Mouse (Mus musculus) adrenal gland, postnatal 4 days (tissue): ENCODE measurements at regions not wholly inside any gene's neighbourhood (a gene's known extent, or its start where the extent isn't known, plus 50 kb on each side); places are given as distances from the start of the nearest gene placed in this dataset.

Experiments
- DNase-seq, 2 experiments: peaks; one replicate each; pipeline ENCODE4 v3.0.0; 2021 to 2022; ENCODE audit warnings: low spot score in 2 of 2, mixed read lengths in 2 of 2

GRCm38 (mm10) chr8:6813816-6814215 lies 1708.7 kb upstream of the Slc10a2 start:
- DNase-seq = no peak

- no peak for DNase-seq
Measured at GRCm38 (mm10) chr8:6807116-6807515, 1702.0 kb upstream of the Slc10a2 start.

- no peak for DNase-seq
Measured at GRCm38 (mm10) chr8:6803199-6803598, 1698.0 kb upstream of the Slc10a2 start.

GRCm38 (mm10) chr8:6801076-6801475 lies 1695.9 kb upstream of the Slc10a2 start:
- no peak for DNase-seq

GRCm38 (mm10) chr8:6789096-6789495 lies 1683.9 kb upstream of the Slc10a2 start:
- no peak for DNase-seq

GRCm38 (mm10) chr8:6780983-6781382 lies 1675.8 kb upstream of the Slc10a2 start:
- no peak for DNase-seq

GRCm38 (mm10) chr8:6775103-6775502 lies 1670.0 kb upstream of the Slc10a2 start:
- DNase-seq = no peak

GRCm38 (mm10) chr8:6729571-6729970 lies 1624.4 kb upstream of the Slc10a2 start:
- no peak for DNase-seq

- DNase-seq = no peak
Measured at GRCm38 (mm10) chr8:6708886-6709449, 1603.8 kb upstream of the Slc10a2 start.

GRCm38 (mm10) chr8:6688595-6688994 lies 1583.4 kb upstream of the Slc10a2 start:
- no peak for DNase-seq

GRCm38 (mm10) chr8:6658860-6659259 lies 1553.7 kb upstream of the Slc10a2 start:
- no peak for DNase-seq

- DNase-seq = no peak
Measured at GRCm38 (mm10) chr8:6657451-6657990, 1552.4 kb upstream of the Slc10a2 start.

GRCm38 (mm10) chr8:6652180-6652579 lies 1547.0 kb upstream of the Slc10a2 start:
- no peak for DNase-seq

- no peak for DNase-seq
Measured at GRCm38 (mm10) chr8:6648083-6648482, 1542.9 kb upstream of the Slc10a2 start.

GRCm38 (mm10) chr8:6645287-6645957 lies 1540.3 kb upstream of the Slc10a2 start:
- DNase-seq = no peak

- no peak for DNase-seq
Measured at GRCm38 (mm10) chr8:6644396-6644795, 1539.2 kb upstream of the Slc10a2 start.

GRCm38 (mm10) chr8:6627009-6627557 lies 1521.9 kb upstream of the Slc10a2 start:
- DNase-seq = no peak

GRCm38 (mm10) chr8:6608891-6609290 lies 1503.7 kb upstream of the Slc10a2 start:
- DNase-seq = no peak

- no peak for DNase-seq
Measured at GRCm38 (mm10) chr8:6606854-6607535, 1501.8 kb upstream of the Slc10a2 start.

- no peak for DNase-seq
Measured at GRCm38 (mm10) chr8:6604232-6604804, 1499.2 kb upstream of the Slc10a2 start.

GRCm38 (mm10) chr8:6590146-6590545 lies 1485.0 kb upstream of the Slc10a2 start:
- no peak for DNase-seq
